Mouse (Mus musculus): Measurements from ENCODE around the gene Zfyve26. TPM values are rescaled to one million over a fixed set of nuclear protein-coding genes. Genes with fewer than 3 reads are reported as not detected.

Gene Zfyve26
- 10.1 and 11.9 TPM in 2 replicates for polyA plus RNA-seq (2012; rRNA removed)

GRCm38 (mm10) chr12:79296126-79296816 is at the start of gene Zfyve26:
Zfyve26 (minus strand) TSS chr12:79296304.

GRCm38 (mm10) chr12:79297121-79297576 is 1.0 kb upstream of the Zfyve26 start, which contains the start of gene Rad51b:
Rad51b (plus strand) TSS chr12:79297282.

GRCm38 (mm10) chr12:79208703-79209464 is 87.2 kb downstream of the Zfyve26 start, which contains the start of gene Rdh12:
Rdh12 (plus strand) TSS chr12:79208914.

GRCm38 (mm10) chr12:79192193-79192592 is 103.9 kb downstream of the Zfyve26 start, which contains the start of gene Rdh11:
Rdh11 (minus strand) TSS chr12:79192293.

Other genes with a start within 250 kb of the Zfyve26 start
- 3.3 and 3.5 TPM in 2 replicates for gene Pigh, start 206.7 kb downstream of the Zfyve26 start, polyA plus RNA-seq (2012; rRNA removed)
- 0.02 and 0.07 TPM in 2 replicates for gene Arg2, start 165.5 kb downstream of the Zfyve26 start, polyA plus RNA-seq (2012; rRNA removed)
- 18.5 and 19.4 TPM in 2 replicates for gene Vti1b, start 123.6 kb downstream of the Zfyve26 start, polyA plus RNA-seq (2012; rRNA removed)
- gene Rdh11, start 104.0 kb downstream of the Zfyve26 start, polyA plus RNA-seq (2012; rRNA removed): 13.7 and 16.9 TPM in 2 replicates
- gene Rdh12, start 87.4 kb downstream of the Zfyve26 start, polyA plus RNA-seq (2012; rRNA removed): 0.26 and 0.39 TPM in 2 replicates
- 2.4 and 2.9 TPM in 2 replicates for gene Rad51b, start 978 bp upstream of the Zfyve26 start, polyA plus RNA-seq (2012; rRNA removed)

All from liver, embryonic 14 days (tissue).